ENCODE assay signal across 6 mouse cellular contexts in the genomic region with DNA sequence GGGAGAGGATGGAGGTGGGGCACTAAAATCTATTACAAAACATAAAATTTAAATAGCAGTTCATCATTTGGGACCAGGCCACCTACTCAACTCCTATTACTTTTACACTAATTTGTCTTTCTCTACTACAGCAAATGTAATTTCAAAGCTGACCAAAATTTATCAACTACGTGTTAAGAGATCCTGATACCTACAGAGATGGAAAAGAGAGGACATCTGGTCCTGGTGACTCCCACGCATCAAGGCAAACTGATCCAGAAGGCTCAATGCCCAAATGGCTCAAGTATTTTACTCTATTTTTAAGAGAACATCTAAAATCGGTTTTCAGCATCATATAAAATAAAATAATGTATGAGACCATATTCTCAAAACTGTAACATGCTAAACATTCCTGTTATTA.
"Had no signal": no experiment of that assay in that cellular context is flagged by ENCODE, and none has a peak within 500 bp of the region (broad histone marks: within the 10 kb centered on the region; RNA-seq: fewer than 3 reads in every experiment).

No protein-coding gene starts in this region.

- DNase-seq: kidney, postnatal 36 days; lung, embryonic 14.5 days; lung, postnatal 14 days; thymus, postnatal 4 days had no signal

- ATAC-seq: liver, embryonic 12.5 days; midbrain, embryonic 15.5 days had no signal
